Mouse (Mus musculus) neural tube, embryonic 13.5 days (tissue): ENCODE data around the gene Hist1h2bq. TPM values are rescaled to one million over a fixed set of nuclear protein-coding genes. Genes with fewer than 3 reads are reported as not detected.
A peak's percentile ranks its signal among the peaks of the same experiment; 100 is the strongest.
"Not testable (repeated sequence)": the region's sequence is repeated elsewhere in the genome, so short reads cannot be mapped to it uniquely, and the experiment has no call there.

Experiments
- ATAC-seq: fragments of 200-750 bp; cut with Nextera tagmentation; 2 replicates; pipeline ENCODE4 v1.8.0; 2017; ENCODE audit warnings: low read depth, mild to moderate bottlenecking, moderate TSS enrichment, moderate library complexity
- H3K27ac ChIP-seq: fragments of 300-500 bp; sonication (generic); replicated peaks from 2 replicates; pipeline ENCODE4 v1.5.1; 2015; ENCODE audit warnings: moderate library complexity, mild to moderate bottlenecking, inconsistent platforms
- H3K27me3 ChIP-seq: fragments of 300-500 bp; sonication (generic); 2 replicates; pipeline ENCODE4 v1.6.1; 2015; ENCODE audit warnings: mild to moderate bottlenecking, inconsistent platforms
- H3K36me3 ChIP-seq: fragments of 300-500 bp; sonication (generic); 2 replicates; pipeline ENCODE4 v1.6.1; 2015; ENCODE audit warnings: mild to moderate bottlenecking, inconsistent platforms
- H3K4me1 ChIP-seq: fragments of 300-500 bp; sonication (generic); replicated peaks from 2 replicates; pipeline ENCODE4 v1.6.1; 2015; ENCODE audit warnings: inconsistent platforms
- H3K4me2 ChIP-seq: fragments of 300-500 bp; sonication (generic); 2 replicates; pipeline ENCODE4 v1.6.1; 2015; ENCODE audit warnings: inconsistent platforms, mild to moderate bottlenecking, moderate library complexity
- H3K4me3 ChIP-seq: fragments of 300-500 bp; sonication (generic); 2 replicates; pipeline ENCODE4 v1.5.1; 2015; ENCODE audit warnings: mild to moderate bottlenecking, inconsistent platforms
- H3K9ac ChIP-seq: fragments of 300-500 bp; sonication (generic); 2 replicates; pipeline ENCODE4 v1.6.1; 2015; ENCODE audit warnings: moderate library complexity, mild to moderate bottlenecking, inconsistent platforms
- H3K9me3 ChIP-seq: fragments of 300-500 bp; sonication (generic); 2 replicates; pipeline ENCODE4 v1.6.1; 2016; ENCODE audit warnings: inconsistent platforms
- WGBS: fragments of 180-500 bp; shearing (Covaris S2); methylation state at CpG from one replicate; pipeline ENCODE4 v1.1.7; 2015; 5-methylcytosine and 5-hydroxymethylcytosine counted together
- polyA plus RNA-seq: library from polyadenylated mRNA; unstranded; fragments of >200 nt; fragmentation: Nextera tagmentation; extraction: Ambion mirVana; gene quantifications from 2 replicates; pipeline ENCODE4 v1.2.1, GENCODE M21; 2015

Hist1h2bq gene
- polyA plus RNA-seq, 1 experiment from 2014 or later: 4.3 TPM

GRCm38 (mm10) chr13:21820082-21820890, 10.3 kb upstream of the Hist1h2bq start:
- H3K4me2 ChIP-seq, H3K4me3 ChIP-seq, H3K27me3 ChIP-seq, ATAC-seq, H3K27ac ChIP-seq, H3K9ac ChIP-seq, H3K4me1 ChIP-seq, H3K36me3 ChIP-seq, H3K9me3 ChIP-seq: not testable (repeated sequence)
- 69% methylated on average over 5 of the region's 16 CpGs for WGBS

- not testable (repeated sequence) for H3K27ac ChIP-seq, H3K36me3 ChIP-seq, H3K27me3 ChIP-seq, H3K9ac ChIP-seq, H3K9me3 ChIP-seq, ATAC-seq, H3K4me1 ChIP-seq
- peak overlapping the region; percentile 21 for H3K4me3 ChIP-seq
- WGBS: 1% methylated on average over 14 of the region's 14 CpGs
- H3K4me2 ChIP-seq: peak overlapping the region; percentile 50
Observed at GRCm38 (mm10) chr13:21812092-21812491, 2.1 kb upstream of the Hist1h2bq start.

GRCm38 (mm10) chr13:21811539-21811938, 1.5 kb upstream of the Hist1h2bq start, which contains the start of gene Hist1h4m:
Gene Hist1h4m (plus strand): TSS chr13:21811746.
- WGBS: no CpG with 5 or more reads among the region's 24 CpGs
- not testable (repeated sequence) for H3K27ac ChIP-seq
- H3K4me3 ChIP-seq: peak within 1 kb of the TSS; percentile 21

GRCm38 (mm10) chr13:21811074-21811473, 1.1 kb upstream of the Hist1h2bq start:
- ATAC-seq: peak; percentile 18
- H3K9ac ChIP-seq, H3K27ac ChIP-seq, H3K4me2 ChIP-seq, H3K27me3 ChIP-seq, H3K4me3 ChIP-seq, H3K9me3 ChIP-seq, H3K4me1 ChIP-seq, H3K36me3 ChIP-seq: not testable (repeated sequence)
- no CpG with 5 or more reads among the region's 8 CpGs for WGBS

More at GRCm38 (mm10) chr13:21811539-21811938, 1.5 kb upstream of the Hist1h2bq start, which contains the start of gene Hist1h4m:
- not testable (repeated sequence) for H3K36me3 ChIP-seq, H3K27me3 ChIP-seq, H3K4me1 ChIP-seq, H3K9ac ChIP-seq, H3K9me3 ChIP-seq
- peak within 1 kb of the TSS; percentile 50 for H3K4me2 ChIP-seq
- ATAC-seq: peak; percentile 34; the same call in 1 of the 2 replicates

- not testable (repeated sequence) for H3K9me3 ChIP-seq, H3K4me3 ChIP-seq, H3K4me1 ChIP-seq, H3K9ac ChIP-seq, H3K27ac ChIP-seq, H3K36me3 ChIP-seq, H3K4me2 ChIP-seq, H3K27me3 ChIP-seq
- ATAC-seq: peak; percentile 69
- no CpG with 5 or more reads among the region's 4 CpGs for WGBS
Observed at GRCm38 (mm10) chr13:21803058-21803457, 6.9 kb downstream of the Hist1h2bq start.

GRCm38 (mm10) chr13:21797163-21797562, 12.8 kb downstream of the Hist1h2bq start:
- not testable (repeated sequence) for ATAC-seq, H3K36me3 ChIP-seq, H3K4me1 ChIP-seq

GRCm38 (mm10) chr13:21795584-21795983, 14.4 kb downstream of the Hist1h2bq start:
- Histone ChIP-seq H3K36me3 (no peaks in the 10 kb centered on the region), H3K4me2 (no peak overlapping the region), H3K4me1 (peaks cover 5% of the 10 kb centered on the region), H3K4me3 (no peak overlapping the region), H3K9me3 (no peaks in the 10 kb centered on the region), H3K27ac (no peak overlapping the region), H3K27me3 (no peaks in the 10 kb centered on the region), H3K9ac (no peak overlapping the region)
- ATAC-seq: no peak
- WGBS: 92% methylated on average over 7 of the region's 7 CpGs

More at GRCm38 (mm10) chr13:21797163-21797562, 12.8 kb downstream of the Hist1h2bq start:
- H3K9ac ChIP-seq, H3K4me3 ChIP-seq, H3K27ac ChIP-seq, H3K9me3 ChIP-seq, H3K4me2 ChIP-seq, H3K27me3 ChIP-seq: not testable (repeated sequence)

- Histone ChIP-seq H3K36me3 (no peaks in the 10 kb centered on the region), H3K4me2 (peak overlapping the region; percentile 46), H3K4me1 (peaks cover 25% of the 10 kb centered on the region), H3K9ac (peak overlapping the region; percentile 57), H3K4me3 (peak overlapping the region; percentile 14; the same call in 1 of the 2 replicates), H3K9me3 (no peaks in the 10 kb centered on the region), H3K27ac (no peak overlapping the region), H3K27me3 (no peaks in the 10 kb centered on the region)
- ATAC-seq: no peak
- 6% methylated on average over 18 of the region's 18 CpGs for WGBS
Observed at GRCm38 (mm10) chr13:21790601-21791283, 19.3 kb downstream of the Hist1h2bq start.

GRCm38 (mm10) chr13:21789925-21790324, 20.1 kb downstream of the Hist1h2bq start:
- no peak for ATAC-seq
- 54% methylated on average over 6 of the region's 6 CpGs for WGBS
- Histone ChIP-seq H3K4me2 (no peak overlapping the region), H3K4me3 (no peak overlapping the region), H3K4me1 (peaks cover 27% of the 10 kb centered on the region), H3K36me3 (no peaks in the 10 kb centered on the region), H3K27ac (no peak overlapping the region), H3K9ac (no peak overlapping the region), H3K27me3 (no peaks in the 10 kb centered on the region), H3K9me3 (no peaks in the 10 kb centered on the region)

- H3K27me3 ChIP-seq: no peaks in the 10 kb centered on the region
- peak overlapping the region; percentile 77 for H3K27ac ChIP-seq
- WGBS: 12% methylated on average over 17 of the region's 21 CpGs
- H3K4me3 ChIP-seq: peak overlapping the region; percentile 39
- H3K36me3 ChIP-seq: no peaks in the 10 kb centered on the region
- peaks cover 35% of the 10 kb centered on the region for H3K4me1 ChIP-seq
- peak overlapping the region; percentile 62 for H3K4me2 ChIP-seq
- H3K9me3 ChIP-seq: no peaks in the 10 kb centered on the region
- H3K9ac ChIP-seq: peak overlapping the region; percentile 58
- ATAC-seq: peak; percentile 52; the same call in 1 of the 2 replicates
Observed at GRCm38 (mm10) chr13:21787760-21788593, 22.0 kb downstream of the Hist1h2bq start.

- WGBS: under 1% methylated on average over 44 of the region's 63 CpGs
Observed at GRCm38 (mm10) chr13:21786899-21787629, 22.9 kb downstream of the Hist1h2bq start, which contains the start of the genes Hist1h2an and Hist1h2bp. Gene Hist1h2an (minus strand): TSS chr13:21787218. Gene Hist1h2bp (plus strand): TSS chr13:21787461.

More at GRCm38 (mm10) chr13:21786899-21787629, 22.9 kb downstream of the Hist1h2bq start, which contains the start of the genes Hist1h2an and Hist1h2bp:
- Histone ChIP-seq H3K27ac (peak within 1 kb of the TSS; percentile 77), H3K4me2 (peak within 1 kb of the TSS; percentile 62), H3K9ac (peak within 1 kb of the TSS; percentile 64), H3K4me1 (peaks cover 43% of the 10 kb centered on the region), H3K4me3 (peak within 1 kb of the TSS; percentile 39)
- ATAC-seq: peak; percentile 95
- H3K36me3 ChIP-seq, H3K27me3 ChIP-seq, H3K9me3 ChIP-seq: not testable (repeated sequence)
